Mouse (Mus musculus): ENCODE measurements around the gene Naa40.

Naa40 gene

GRCm38 (mm10) chr19:7265478-7266191 is 24.7 kb upstream of the Naa40 start:
- DNase-seq (ENCODE audit: low spot score), result peak; percentile 62

- peak; percentile 79 for DNase-seq (ENCODE audit: low spot score)
Observed at GRCm38 (mm10) chr19:7264766-7265331, 23.9 kb upstream of the Naa40 start.

GRCm38 (mm10) chr19:7264088-7264765 is 23.2 kb upstream of the Naa40 start:
- peak; percentile 93 for DNase-seq (ENCODE audit: low spot score)

GRCm38 (mm10) chr19:7262592-7262991 is 21.6 kb upstream of the Naa40 start:
- no peak for DNase-seq (ENCODE audit: low spot score)

- no peak for DNase-seq (ENCODE audit: low spot score)
Observed at GRCm38 (mm10) chr19:7261964-7262363, 21.0 kb upstream of the Naa40 start.

- DNase-seq (ENCODE audit: low spot score), result no peak
Observed at GRCm38 (mm10) chr19:7261476-7261875, 20.5 kb upstream of the Naa40 start.

- DNase-seq (ENCODE audit: low spot score), result no peak
Observed at GRCm38 (mm10) chr19:7257881-7258280, 16.9 kb upstream of the Naa40 start.

- DNase-seq (ENCODE audit: low spot score), result no peak
Observed at GRCm38 (mm10) chr19:7246021-7246420, 5.0 kb upstream of the Naa40 start.

- DNase-seq (ENCODE audit: low spot score), result no peak
Observed at GRCm38 (mm10) chr19:7240291-7240690, 692 bp downstream of the Naa40 start.

GRCm38 (mm10) chr19:7239574-7239973 is 1.4 kb downstream of the Naa40 start:
- no peak for DNase-seq (ENCODE audit: low spot score)

- no peak for DNase-seq (ENCODE audit: low spot score)
Observed at GRCm38 (mm10) chr19:7236742-7237141, 4.2 kb downstream of the Naa40 start.

GRCm38 (mm10) chr19:7236011-7236410 is 5.0 kb downstream of the Naa40 start:
- DNase-seq (ENCODE audit: low spot score), result no peak

- DNase-seq (ENCODE audit: low spot score), result no peak
Observed at GRCm38 (mm10) chr19:7235461-7235860, 5.5 kb downstream of the Naa40 start.

GRCm38 (mm10) chr19:7234537-7235221 is 6.3 kb downstream of the Naa40 start:
- DNase-seq (ENCODE audit: low spot score), result peak; percentile 84

- DNase-seq (ENCODE audit: low spot score), result no peak
Observed at GRCm38 (mm10) chr19:7226511-7226914, 14.5 kb downstream of the Naa40 start.

GRCm38 (mm10) chr19:7225096-7225690 is 15.8 kb downstream of the Naa40 start:
- DNase-seq (ENCODE audit: low spot score), result no peak

GRCm38 (mm10) chr19:7224253-7224652 is 16.7 kb downstream of the Naa40 start:
- no peak for DNase-seq (ENCODE audit: low spot score)

GRCm38 (mm10) chr19:7223488-7223887 is 17.5 kb downstream of the Naa40 start:
- no peak for DNase-seq (ENCODE audit: low spot score)

- DNase-seq (ENCODE audit: low spot score), result no peak
Observed at GRCm38 (mm10) chr19:7222196-7222595, 18.8 kb downstream of the Naa40 start.

GRCm38 (mm10) chr19:7218753-7219152 is 22.2 kb downstream of the Naa40 start:
- DNase-seq (ENCODE audit: low spot score), result no peak

- DNase-seq (ENCODE audit: low spot score), result no peak
Observed at GRCm38 (mm10) chr19:7217926-7218267, 23.1 kb downstream of the Naa40 start.

- peak; percentile 93 for DNase-seq (ENCODE audit: low spot score)
Observed at GRCm38 (mm10) chr19:7217162-7217925, 23.6 kb downstream of the Naa40 start, which contains the start of gene Cox8a. Gene Cox8a, minus strand, starts transcription at chr19:7217616.

Data from testis, postnatal 10 days (tissue).